Mouse (Mus musculus): Measurements from ENCODE around the gene 7420426K07Rik. TPM values are rescaled to one million over a fixed set of nuclear protein-coding genes. Genes with fewer than 3 reads are reported as not detected.

Gene 7420426K07Rik
- polyA plus RNA-seq, 1 experiment from 2014 or later: not detected

- no peak for DNase-seq (ENCODE audit: low spot score)
- Histone ChIP-seq H3K4me2 (replicated peaks; ENCODE audit: low read depth) (no peak overlapping the region), H3K4me1 (replicated peaks; ENCODE audit: control insufficient read depth, insufficient read depth) (no peaks in the 10 kb centered on the region), H3K9ac (ENCODE audit: low read length) (no peak overlapping the region), H3K27ac (replicated peaks) (no peak overlapping the region), H3K9me3 (ENCODE audit: control insufficient read depth, low read length) (no peaks in the 10 kb centered on the region), H3K36me3 (ENCODE audit: control insufficient read depth, insufficient read depth, low read length) (no peaks in the 10 kb centered on the region), H3K27me3 (ENCODE audit: control insufficient read depth, insufficient read depth, low read length) (no peaks in the 10 kb centered on the region), H3K4me3 (ENCODE audit: low read depth, low read length) (no peak overlapping the region)
- WGBS: 25% methylated on average over 6 of the region's 6 CpGs
- no peak for ATAC-seq (ENCODE audit: low FRiP score, low TSS enrichment)
- TF ChIP-seq CTCF (IDR thresholded peaks at IDR 0.05; ENCODE audit: low read depth) (no peak), EP300 (optimal IDR thresholded peaks at IDR 0.05) (no peak)
Measured at GRCm38 (mm10) chr9:98923119-98923518, 20.2 kb downstream of the 7420426K07Rik start.

DNA sequence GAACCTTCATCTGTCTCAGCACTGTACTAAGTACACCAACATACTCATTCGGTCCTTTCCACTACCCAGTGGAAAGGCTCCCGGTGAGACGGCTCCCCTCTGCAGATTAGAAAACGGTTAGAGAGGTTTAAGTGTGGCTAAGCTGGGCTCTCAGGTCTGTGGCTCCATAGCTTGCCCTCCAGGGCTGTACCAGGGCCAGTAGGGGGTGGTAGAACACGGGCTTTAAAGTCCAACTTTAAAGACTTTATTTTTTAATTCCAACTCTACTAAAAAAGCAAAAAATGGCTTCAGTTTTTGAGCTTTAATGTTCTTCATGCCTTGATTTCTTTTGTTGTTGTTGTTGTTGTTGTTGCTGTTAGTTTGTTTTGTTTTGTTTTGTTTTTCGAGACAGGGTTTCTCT, 21.3 kb downstream of the 7420426K07Rik start:
- H3K27ac ChIP-seq (replicated peaks): no peak overlapping the region
- no peaks in the 10 kb centered on the region for H3K9me3 ChIP-seq (ENCODE audit: control insufficient read depth, low read length)
- TF ChIP-seq EP300 (optimal IDR thresholded peaks at IDR 0.05): no peak
- 0 out of 2 replicates have a peak, but pooled peaks have one; percentile 4 for TF ChIP-seq CTCF (IDR thresholded peaks at IDR 0.05; ENCODE audit: low read depth)
- H3K9ac ChIP-seq (ENCODE audit: low read length): no peak overlapping the region
- no peak overlapping the region for H3K4me2 ChIP-seq (replicated peaks; ENCODE audit: low read depth)
- no peaks in the 10 kb centered on the region for H3K4me1 ChIP-seq (replicated peaks; ENCODE audit: control insufficient read depth, insufficient read depth)
- no peaks in the 10 kb centered on the region for H3K36me3 ChIP-seq (ENCODE audit: control insufficient read depth, insufficient read depth, low read length)
- WGBS: 57% methylated on average over 6 of the region's 6 CpGs
- H3K4me3 ChIP-seq (ENCODE audit: low read depth, low read length): no peak overlapping the region
- no peak for DNase-seq (ENCODE audit: low spot score)
- H3K27me3 ChIP-seq (ENCODE audit: control insufficient read depth, insufficient read depth, low read length): no peaks in the 10 kb centered on the region
- ATAC-seq (ENCODE audit: low FRiP score, low TSS enrichment): no peak

GRCm38 (mm10) chr9:98929496-98929895, 26.6 kb downstream of the 7420426K07Rik start:
- H3K9ac ChIP-seq (ENCODE audit: low read length): no peak overlapping the region

GRCm38 (mm10) chr9:98932931-98933330, 30.0 kb downstream of the 7420426K07Rik start:
- Histone ChIP-seq H3K36me3 (ENCODE audit: control insufficient read depth, insufficient read depth, low read length) (no peaks in the 10 kb centered on the region), H3K27me3 (ENCODE audit: control insufficient read depth, insufficient read depth, low read length) (no peaks in the 10 kb centered on the region), H3K4me3 (ENCODE audit: low read depth, low read length) (no peak overlapping the region), H3K9ac (ENCODE audit: low read length) (no peak overlapping the region), H3K9me3 (ENCODE audit: control insufficient read depth, low read length) (no peaks in the 10 kb centered on the region), H3K4me2 (replicated peaks; ENCODE audit: low read depth) (no peak overlapping the region), H3K27ac (replicated peaks) (no peak overlapping the region), H3K4me1 (replicated peaks; ENCODE audit: control insufficient read depth, insufficient read depth) (no peaks in the 10 kb centered on the region)
- DNase-seq (ENCODE audit: low spot score) (no peak), ATAC-seq (ENCODE audit: low FRiP score, low TSS enrichment) (no peak)
- no peak for TF ChIP-seq EP300 (optimal IDR thresholded peaks at IDR 0.05)
- TF ChIP-seq CTCF (IDR thresholded peaks at IDR 0.05; ENCODE audit: low read depth): no peak
- WGBS: 51% methylated on average over 6 of the region's 6 CpGs

More at GRCm38 (mm10) chr9:98929496-98929895, 26.6 kb downstream of the 7420426K07Rik start:
- Histone ChIP-seq H3K27ac (replicated peaks) (no peak overlapping the region), H3K27me3 (ENCODE audit: control insufficient read depth, insufficient read depth, low read length) (no peaks in the 10 kb centered on the region), H3K4me1 (replicated peaks; ENCODE audit: control insufficient read depth, insufficient read depth) (no peaks in the 10 kb centered on the region), H3K4me2 (replicated peaks; ENCODE audit: low read depth) (no peak overlapping the region), H3K4me3 (ENCODE audit: low read depth, low read length) (no peak overlapping the region), H3K36me3 (ENCODE audit: control insufficient read depth, insufficient read depth, low read length) (no peaks in the 10 kb centered on the region), H3K9me3 (ENCODE audit: control insufficient read depth, low read length) (no peaks in the 10 kb centered on the region)
- ATAC-seq (ENCODE audit: low FRiP score, low TSS enrichment) (no peak), DNase-seq (ENCODE audit: low spot score) (no peak)
- no peak for TF ChIP-seq EP300 (optimal IDR thresholded peaks at IDR 0.05)
- peak; percentile 52 for TF ChIP-seq CTCF (IDR thresholded peaks at IDR 0.05; ENCODE audit: low read depth)
- WGBS: 82% methylated on average over 2 of the region's 2 CpGs

DNA sequence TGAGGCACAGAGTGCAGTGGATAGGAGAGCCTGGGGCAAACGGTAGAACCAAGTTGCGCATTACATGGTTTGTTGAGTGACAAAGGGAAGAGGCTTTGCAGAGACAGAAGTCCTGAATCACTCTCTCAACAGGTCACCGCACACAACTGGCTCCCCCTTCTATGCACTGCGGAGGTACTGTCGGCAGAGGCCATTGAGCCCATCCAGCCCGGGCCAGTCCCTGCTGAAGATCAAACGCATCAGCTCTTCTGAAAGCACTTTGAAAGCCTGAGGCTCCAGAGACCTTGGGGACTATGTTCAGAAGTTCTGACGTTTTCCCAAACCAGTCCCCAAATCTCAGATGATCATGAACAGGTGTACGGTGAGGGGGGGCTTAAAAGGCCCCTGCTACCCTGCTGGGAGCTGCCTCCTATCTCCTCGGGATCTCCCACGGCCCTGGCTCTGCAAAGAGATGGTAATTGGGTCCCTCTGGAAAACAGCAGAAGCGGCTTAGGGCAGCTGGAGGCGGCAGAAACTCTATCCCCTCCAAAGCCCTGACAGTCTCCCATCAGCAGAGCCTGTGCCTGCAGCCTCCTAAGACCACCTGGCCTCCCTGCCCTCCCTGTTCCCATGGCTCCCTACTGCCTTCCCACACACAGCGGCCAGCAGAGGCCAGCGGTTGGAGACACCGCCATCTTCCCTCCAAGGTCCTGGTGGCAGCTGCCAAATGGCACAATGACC, 32.4 kb downstream of the 7420426K07Rik start:
- Histone ChIP-seq H3K4me3 (ENCODE audit: low read depth, low read length) (no peak overlapping the region), H3K4me1 (replicated peaks; ENCODE audit: control insufficient read depth, insufficient read depth) (no peaks in the 10 kb centered on the region), H3K4me2 (replicated peaks; ENCODE audit: low read depth) (no peak overlapping the region), H3K27me3 (ENCODE audit: control insufficient read depth, insufficient read depth, low read length) (no peaks in the 10 kb centered on the region), H3K36me3 (ENCODE audit: control insufficient read depth, insufficient read depth, low read length) (no peaks in the 10 kb centered on the region), H3K9me3 (ENCODE audit: control insufficient read depth, low read length) (no peaks in the 10 kb centered on the region), H3K27ac (replicated peaks) (no peak overlapping the region), H3K9ac (ENCODE audit: low read length) (no peak overlapping the region)
- WGBS: 31% methylated on average over 16 of the region's 16 CpGs
- ATAC-seq (ENCODE audit: low FRiP score, low TSS enrichment): no peak
- no peak for DNase-seq (ENCODE audit: low spot score)
- TF ChIP-seq CTCF (IDR thresholded peaks at IDR 0.05; ENCODE audit: low read depth) (no peak), EP300 (optimal IDR thresholded peaks at IDR 0.05) (no peak)

DNA sequence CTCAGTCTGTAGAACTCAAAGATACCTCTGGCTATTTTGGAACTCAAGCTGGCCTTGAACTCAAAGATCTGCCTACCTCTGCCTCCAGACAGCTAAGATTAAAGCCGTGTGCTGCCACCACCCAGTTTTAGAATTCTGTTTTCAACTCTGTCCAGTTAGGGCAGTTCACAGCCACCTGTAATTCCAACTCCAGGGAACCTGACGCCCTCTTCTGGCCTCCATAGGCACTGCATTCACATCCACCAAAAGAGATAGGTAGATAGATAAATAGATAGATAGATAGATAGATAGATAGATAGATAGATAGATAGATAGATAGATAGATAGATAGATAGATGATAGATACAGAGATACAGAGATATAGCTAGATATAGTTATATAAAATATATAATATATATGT, 36.4 kb downstream of the 7420426K07Rik start:
- 16% methylated on average over 2 of the region's 2 CpGs for WGBS
- DNase-seq (ENCODE audit: low spot score): no peak
- peak; percentile 62 for TF ChIP-seq CTCF (IDR thresholded peaks at IDR 0.05; ENCODE audit: low read depth)
- no peak for TF ChIP-seq EP300 (optimal IDR thresholded peaks at IDR 0.05)

More for the DNA sequence above, 36.4 kb downstream of the 7420426K07Rik start:
- H3K4me2 ChIP-seq (replicated peaks; ENCODE audit: low read depth): no peak overlapping the region
- no peak overlapping the region for H3K27ac ChIP-seq (replicated peaks)
- H3K27me3 ChIP-seq (ENCODE audit: control insufficient read depth, insufficient read depth, low read length): no peaks in the 10 kb centered on the region
- H3K9ac ChIP-seq (ENCODE audit: low read length): no peak overlapping the region
- no peak for ATAC-seq (ENCODE audit: low FRiP score, low TSS enrichment)
- no peaks in the 10 kb centered on the region for H3K4me1 ChIP-seq (replicated peaks; ENCODE audit: control insufficient read depth, insufficient read depth)
- no peaks in the 10 kb centered on the region for H3K9me3 ChIP-seq (ENCODE audit: control insufficient read depth, low read length)
- H3K4me3 ChIP-seq (ENCODE audit: low read depth, low read length): no peak overlapping the region
- H3K36me3 ChIP-seq (ENCODE audit: control insufficient read depth, insufficient read depth, low read length): no peaks in the 10 kb centered on the region

All from stomach, postnatal 0 days (tissue).